Mouse (Mus musculus) lung, adult 2 months (tissue): ENCODE data around the gene Umps.

Source experiments
- CTCF ChIP-seq: fragments of 200-500 bp; IDR thresholded peaks from 2 replicates; pipeline ENCODE4 v1.5.1; 2011; ENCODE audit warnings: mild to moderate bottlenecking, low read length, control low read depth; ENCODE audit not compliant: insufficient read depth
- POLR2A ChIP-seq: fragments of 200-500 bp; IDR thresholded peaks from 2 replicates; pipeline ENCODE4 v1.6.1; 2011; ENCODE audit warnings: low read depth, mild to moderate bottlenecking, control low read depth, low read length, borderline replicate concordance; ENCODE audit errors: extremely low read depth

DNA sequence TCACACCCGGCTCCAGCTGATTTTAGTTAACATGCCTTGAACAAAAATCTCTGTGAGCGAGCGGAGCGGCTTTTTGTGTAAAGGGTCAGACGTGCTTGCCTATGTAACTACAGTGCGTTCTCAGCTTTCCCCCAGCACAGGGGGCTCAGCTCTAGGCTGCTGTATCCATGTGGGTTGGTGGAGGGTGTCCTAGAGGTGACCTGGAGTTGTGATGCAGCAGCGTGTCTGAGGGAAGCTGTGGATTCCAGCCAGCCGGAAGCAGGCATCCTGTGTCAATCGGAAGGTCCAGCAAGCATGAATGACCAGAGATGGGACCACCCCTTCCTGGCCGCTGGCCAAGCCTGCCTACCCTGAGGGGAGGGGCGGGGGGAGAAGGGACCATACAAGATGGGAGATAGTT, 24.5 kb downstream of the Umps start:
- TF ChIP-seq POLR2A = no peak
- TF ChIP-seq CTCF = no peak
